Mouse (Mus musculus): ENCODE data around the gene Gm49325. TPM values are rescaled to one million over a fixed set of nuclear protein-coding genes. Genes with fewer than 3 reads are reported as not detected.

The Gm49325 gene
- polyA plus RNA-seq, 1 experiment from 2014 or later, result not detected

DNA sequence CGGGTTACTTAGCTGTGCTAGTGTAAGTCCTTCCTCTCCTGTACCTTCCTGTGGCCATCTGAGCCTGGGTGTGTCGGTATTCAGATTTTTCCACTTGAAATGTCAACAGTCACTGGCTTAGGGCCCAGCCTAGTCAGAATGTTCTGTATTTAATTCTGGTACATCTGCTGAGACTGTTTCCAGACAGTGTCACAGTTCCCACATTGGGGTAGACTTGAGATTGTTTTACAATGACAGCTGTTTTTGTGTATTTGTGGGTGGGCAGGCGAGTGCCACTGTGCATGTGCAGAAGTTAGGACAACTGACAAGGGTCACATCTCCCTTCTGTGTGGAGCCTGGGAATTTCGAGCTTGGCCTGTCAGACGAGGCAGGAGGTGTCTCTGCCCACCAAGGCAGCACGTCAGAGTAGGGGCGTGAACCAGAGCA, 18.6 kb downstream of the Gm49325 start:
- no peaks in the 10 kb centered on the region for H3K27me3 ChIP-seq (ENCODE audit: control insufficient read depth, insufficient read depth, low read length)
- H3K4me2 ChIP-seq (ENCODE audit: low read depth, low read length, severe bottlenecking), result no peak overlapping the region
- H3K27ac ChIP-seq (ENCODE audit: low read depth, low read length), result no peak overlapping the region
- DNase-seq (ENCODE audit: low spot score), result no peak
- peaks cover 10% of the 10 kb centered on the region; the same call in 1 of the 2 replicates for H3K4me1 ChIP-seq (replicated peaks; ENCODE audit: control insufficient read depth, insufficient read depth, low read length)
- H3K36me3 ChIP-seq (ENCODE audit: control insufficient read depth, insufficient read depth, low read length), result no peaks in the 10 kb centered on the region
- no peak overlapping the region for H3K9ac ChIP-seq (ENCODE audit: low read length)
- H3K9me3 ChIP-seq (ENCODE audit: control insufficient read depth, low read length), result no peaks in the 10 kb centered on the region
- whole genome bisulfite sequencing, result 79% methylated on average over 7 of the region's 7 CpGs
- H3K4me3 ChIP-seq (ENCODE audit: low read depth, low read length), result no peak overlapping the region
- no peak for ATAC-seq (replicated peaks; ENCODE audit: low FRiP score)

GRCm38 (mm10) chr10:77626036-77626435, 20.0 kb downstream of the Gm49325 start:
- no peak overlapping the region for H3K4me2 ChIP-seq (ENCODE audit: low read depth, low read length, severe bottlenecking)
- H3K4me1 ChIP-seq (replicated peaks; ENCODE audit: control insufficient read depth, insufficient read depth, low read length), result peaks cover 10% of the 10 kb centered on the region; the same call in 1 of the 2 replicates
- no peaks in the 10 kb centered on the region; the same call in 1 of the 2 replicates for H3K36me3 ChIP-seq (ENCODE audit: control insufficient read depth, insufficient read depth, low read length)
- no peaks in the 10 kb centered on the region for H3K9me3 ChIP-seq (ENCODE audit: control insufficient read depth, low read length)
- ATAC-seq (replicated peaks; ENCODE audit: low FRiP score) (no peak), DNase-seq (ENCODE audit: low spot score) (no peak)
- no peak overlapping the region for H3K9ac ChIP-seq (ENCODE audit: low read length)
- 91% methylated on average over 7 of the region's 7 CpGs for WGBS
- no peaks in the 10 kb centered on the region for H3K27me3 ChIP-seq (ENCODE audit: control insufficient read depth, insufficient read depth, low read length)
- H3K27ac ChIP-seq (ENCODE audit: low read depth, low read length), result no peak overlapping the region
- no peak overlapping the region for H3K4me3 ChIP-seq (ENCODE audit: low read depth, low read length)

DNA sequence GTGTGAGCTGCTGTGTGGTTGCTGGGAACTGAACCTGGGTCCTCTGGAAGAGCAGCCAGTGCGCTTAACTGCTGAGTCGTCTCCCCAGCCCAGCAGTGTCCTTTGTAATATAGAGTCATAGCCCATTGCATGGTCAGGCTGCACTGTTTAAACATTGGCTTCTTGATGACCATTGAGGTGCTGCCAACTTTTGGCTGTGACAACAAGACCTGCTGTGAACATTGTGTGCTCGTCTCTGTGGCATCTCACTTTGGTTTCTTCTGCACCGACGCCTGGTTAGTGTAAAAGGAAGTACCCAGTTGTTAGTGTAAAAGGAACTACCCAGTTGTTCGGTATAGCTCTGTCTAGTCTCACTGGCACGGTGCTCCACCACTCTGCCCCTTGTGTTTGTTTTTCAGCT, 20.6 kb downstream of the Gm49325 start:
- WGBS, result 93% methylated on average over 7 of the region's 7 CpGs

DNA sequence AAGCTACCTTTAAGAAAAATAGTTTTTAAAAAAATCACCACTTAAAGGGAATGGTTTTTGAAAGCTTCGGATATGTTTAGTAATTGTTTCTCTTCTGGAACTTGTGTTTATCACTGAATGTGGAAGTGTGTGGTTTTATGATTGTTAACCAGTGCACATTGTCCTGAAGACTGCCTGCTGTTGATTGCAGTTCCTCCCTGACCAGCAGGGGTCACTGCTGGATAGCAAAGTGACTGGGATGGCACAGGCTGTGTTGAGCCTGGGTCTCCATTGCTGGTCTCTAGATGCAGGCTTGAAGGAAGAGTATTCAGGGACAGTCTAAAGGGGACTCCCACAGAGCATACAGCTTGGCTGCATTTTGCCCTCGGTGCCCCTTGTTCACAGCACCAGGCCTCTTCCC, 21.5 kb downstream of the Gm49325 start:
- Histone ChIP-seq H3K4me2 (ENCODE audit: low read depth, low read length, severe bottlenecking) (no peak overlapping the region), H3K4me1 (replicated peaks; ENCODE audit: control insufficient read depth, insufficient read depth, low read length) (peaks cover 7% of the 10 kb centered on the region; the same call in 1 of the 2 replicates), H3K27me3 (ENCODE audit: control insufficient read depth, insufficient read depth, low read length) (no peaks in the 10 kb centered on the region), H3K27ac (ENCODE audit: low read depth, low read length) (no peak overlapping the region), H3K36me3 (ENCODE audit: control insufficient read depth, insufficient read depth, low read length) (no peaks in the 10 kb centered on the region; the same call in 1 of the 2 replicates), H3K4me3 (ENCODE audit: low read depth, low read length) (no peak overlapping the region), H3K9ac (ENCODE audit: low read length) (no peak overlapping the region), H3K9me3 (ENCODE audit: control insufficient read depth, low read length) (no peaks in the 10 kb centered on the region)
- WGBS, result 42% methylated on average over 2 of the region's 2 CpGs
- peak; percentile 89 for DNase-seq (ENCODE audit: low spot score)
- peak; percentile 77 for ATAC-seq (replicated peaks; ENCODE audit: low FRiP score)

More for the DNA sequence above, 20.6 kb downstream of the Gm49325 start:
- Histone ChIP-seq H3K4me2 (ENCODE audit: low read depth, low read length, severe bottlenecking) (no peak overlapping the region), H3K27me3 (ENCODE audit: control insufficient read depth, insufficient read depth, low read length) (no peaks in the 10 kb centered on the region), H3K9me3 (ENCODE audit: control insufficient read depth, low read length) (no peaks in the 10 kb centered on the region), H3K4me1 (replicated peaks; ENCODE audit: control insufficient read depth, insufficient read depth, low read length) (peaks cover 8% of the 10 kb centered on the region; the same call in 1 of the 2 replicates), H3K4me3 (ENCODE audit: low read depth, low read length) (no peak overlapping the region), H3K27ac (ENCODE audit: low read depth, low read length) (no peak overlapping the region), H3K36me3 (ENCODE audit: control insufficient read depth, insufficient read depth, low read length) (no peaks in the 10 kb centered on the region; the same call in 1 of the 2 replicates), H3K9ac (ENCODE audit: low read length) (no peak overlapping the region)
- DNase-seq (ENCODE audit: low spot score) (no peak), ATAC-seq (replicated peaks; ENCODE audit: low FRiP score) (no peak)

- ATAC-seq (replicated peaks; ENCODE audit: low FRiP score), result no peak
- DNase-seq (ENCODE audit: low spot score), result no peak
- Histone ChIP-seq H3K9ac (ENCODE audit: low read length) (no peak overlapping the region), H3K4me2 (ENCODE audit: low read depth, low read length, severe bottlenecking) (no peak overlapping the region), H3K4me1 (replicated peaks; ENCODE audit: control insufficient read depth, insufficient read depth, low read length) (0 out of 2 replicates have a peak, but pooled peaks cover 2% of the 10 kb centered on the region), H3K27ac (ENCODE audit: low read depth, low read length) (no peak overlapping the region), H3K9me3 (ENCODE audit: control insufficient read depth, low read length) (no peaks in the 10 kb centered on the region), H3K36me3 (ENCODE audit: control insufficient read depth, insufficient read depth, low read length) (no peaks in the 10 kb centered on the region; the same call in 1 of the 2 replicates), H3K4me3 (ENCODE audit: low read depth, low read length) (no peak overlapping the region), H3K27me3 (ENCODE audit: control insufficient read depth, insufficient read depth, low read length) (no peaks in the 10 kb centered on the region)
- WGBS, result 92% methylated on average over 3 of the region's 3 CpGs
Measured at GRCm38 (mm10) chr10:77629163-77629562, 23.2 kb downstream of the Gm49325 start.

GRCm38 (mm10) chr10:77629970-77630369, 24.0 kb downstream of the Gm49325 start:
- no peaks in the 10 kb centered on the region; the same call in 1 of the 2 replicates for H3K36me3 ChIP-seq (ENCODE audit: control insufficient read depth, insufficient read depth, low read length)
- H3K4me2 ChIP-seq (ENCODE audit: low read depth, low read length, severe bottlenecking), result no peak overlapping the region
- no peak overlapping the region for H3K9ac ChIP-seq (ENCODE audit: low read length)
- DNase-seq (ENCODE audit: low spot score) (no peak), ATAC-seq (replicated peaks; ENCODE audit: low FRiP score) (no peak)
- H3K9me3 ChIP-seq (ENCODE audit: control insufficient read depth, low read length), result no peaks in the 10 kb centered on the region
- no peak overlapping the region for H3K27ac ChIP-seq (ENCODE audit: low read depth, low read length)
- H3K27me3 ChIP-seq (ENCODE audit: control insufficient read depth, insufficient read depth, low read length), result no peaks in the 10 kb centered on the region
- 100% methylated on average over 1 of the region's 1 CpGs for WGBS
- no peaks in the 10 kb centered on the region for H3K4me1 ChIP-seq (replicated peaks; ENCODE audit: control insufficient read depth, insufficient read depth, low read length)
- H3K4me3 ChIP-seq (ENCODE audit: low read depth, low read length), result no peak overlapping the region

- Histone ChIP-seq H3K36me3 (ENCODE audit: control insufficient read depth, insufficient read depth, low read length) (no peaks in the 10 kb centered on the region; the same call in 1 of the 2 replicates), H3K9me3 (ENCODE audit: control insufficient read depth, low read length) (no peaks in the 10 kb centered on the region), H3K27me3 (ENCODE audit: control insufficient read depth, insufficient read depth, low read length) (no peaks in the 10 kb centered on the region), H3K4me2 (ENCODE audit: low read depth, low read length, severe bottlenecking) (no peak overlapping the region), H3K9ac (ENCODE audit: low read length) (no peak overlapping the region), H3K27ac (ENCODE audit: low read depth, low read length) (no peak overlapping the region), H3K4me1 (replicated peaks; ENCODE audit: control insufficient read depth, insufficient read depth, low read length) (no peaks in the 10 kb centered on the region), H3K4me3 (ENCODE audit: low read depth, low read length) (no peak overlapping the region)
- ATAC-seq (replicated peaks; ENCODE audit: low FRiP score), result no peak
- no peak for DNase-seq (ENCODE audit: low spot score)
- WGBS, result 94% methylated on average over 6 of the region's 6 CpGs
Measured at GRCm38 (mm10) chr10:77634016-77634415, 28.0 kb downstream of the Gm49325 start.

DNA sequence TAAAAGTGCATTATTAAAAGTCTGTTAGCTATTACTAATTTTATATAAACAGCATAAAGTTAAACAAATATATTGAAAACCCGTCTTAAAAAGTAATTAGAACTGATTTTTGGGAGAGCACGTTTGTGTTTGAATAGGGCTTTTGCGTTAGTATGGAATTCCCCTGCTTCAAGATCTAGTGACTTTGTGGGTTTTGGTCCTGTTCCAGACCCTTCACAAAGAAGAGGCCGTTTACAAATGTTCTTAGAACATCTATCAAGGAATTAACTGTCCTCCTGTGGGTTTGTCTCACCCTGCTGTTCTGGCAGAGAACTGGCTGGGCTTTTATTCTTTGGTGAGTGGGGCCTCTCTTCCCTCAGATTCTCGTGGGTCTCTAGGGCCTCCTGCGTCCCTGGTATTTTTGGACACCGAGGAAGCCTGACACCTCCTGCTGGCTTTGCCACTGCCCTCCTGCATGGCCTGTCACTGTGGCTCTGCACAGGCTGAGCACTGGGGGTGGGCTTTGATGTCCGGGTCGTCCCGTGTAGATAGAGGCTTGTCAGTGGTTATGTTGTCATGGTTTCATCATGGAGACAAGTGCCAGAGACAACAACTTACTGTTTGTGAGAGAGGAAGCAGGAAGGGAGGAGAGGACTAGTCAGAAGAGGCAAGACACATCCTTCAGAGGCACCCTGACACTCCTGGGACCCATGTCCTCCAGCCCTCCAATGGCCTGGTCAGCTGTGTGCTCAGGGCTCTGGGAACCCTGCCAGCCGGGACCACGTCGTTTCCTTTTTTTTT, 28.6 kb downstream of the Gm49325 start:
- WGBS, result 78% methylated on average over 13 of the region's 13 CpGs
- no peak for DNase-seq (ENCODE audit: low spot score)
- H3K9me3 ChIP-seq (ENCODE audit: control insufficient read depth, low read length), result no peaks in the 10 kb centered on the region
- no peak overlapping the region for H3K27ac ChIP-seq (ENCODE audit: low read depth, low read length)
- no peaks in the 10 kb centered on the region; the same call in 1 of the 2 replicates for H3K36me3 ChIP-seq (ENCODE audit: control insufficient read depth, insufficient read depth, low read length)
- H3K4me1 ChIP-seq (replicated peaks; ENCODE audit: control insufficient read depth, insufficient read depth, low read length), result no peaks in the 10 kb centered on the region
- ATAC-seq (replicated peaks; ENCODE audit: low FRiP score), result no peak
- H3K27me3 ChIP-seq (ENCODE audit: control insufficient read depth, insufficient read depth, low read length), result no peaks in the 10 kb centered on the region
- no peak overlapping the region for H3K4me2 ChIP-seq (ENCODE audit: low read depth, low read length, severe bottlenecking)
- H3K9ac ChIP-seq (ENCODE audit: low read length), result no peak overlapping the region
- no peak overlapping the region for H3K4me3 ChIP-seq (ENCODE audit: low read depth, low read length)

Measured in forebrain, embryonic 11.5 days (tissue).